Mouse (Mus musculus): ENCODE results near the gene Cacna2d4. TPM values are rescaled to one million over a fixed set of nuclear protein-coding genes. Genes with fewer than 3 reads are reported as not detected.

Cacna2d4 gene
- polyA plus RNA-seq, 1 experiment from 2014 or later: 0.05 TPM

- 76% methylated on average over 3 of the region's 3 CpGs for WGBS
- no peak for ATAC-seq (ENCODE audit: low FRiP score)
Observed at GRCm38 (mm10) chr6:119313096-119313495, 76.8 kb downstream of the Cacna2d4 start.

GRCm38 (mm10) chr6:119313588-119314375, 77.5 kb downstream of the Cacna2d4 start:
- 67% methylated on average over 14 of the region's 14 CpGs for WGBS
- Histone ChIP-seq H3K36me3 (ENCODE audit: control insufficient read depth, insufficient read depth, low read length) (no peaks in the 10 kb centered on the region), H3K27me3 (ENCODE audit: control insufficient read depth, insufficient read depth, low read length) (no peaks in the 10 kb centered on the region), H3K4me2 (no peak overlapping the region), H3K4me3 (ENCODE audit: low read depth, low read length) (no peak overlapping the region), H3K9ac (ENCODE audit: low read length) (no peak overlapping the region), H3K4me1 (ENCODE audit: control insufficient read depth, insufficient read depth, low read length) (no peaks in the 10 kb centered on the region), H3K27ac (ENCODE audit: low read depth, low read length) (no peak overlapping the region), H3K9me3 (ENCODE audit: control insufficient read depth, low read length) (no peaks in the 10 kb centered on the region)
- DNase-seq (ENCODE audit: low spot score, missing footprints): no peak
- 0 out of 2 replicates have a peak, but pooled peaks have one; percentile 44 for ATAC-seq (ENCODE audit: low FRiP score)

More at GRCm38 (mm10) chr6:119313096-119313495, 76.8 kb downstream of the Cacna2d4 start:
- no peak for DNase-seq (ENCODE audit: low spot score, missing footprints)
- no peaks in the 10 kb centered on the region for H3K4me1 ChIP-seq (ENCODE audit: control insufficient read depth, insufficient read depth, low read length)
- H3K9me3 ChIP-seq (ENCODE audit: control insufficient read depth, low read length): no peaks in the 10 kb centered on the region
- H3K36me3 ChIP-seq (ENCODE audit: control insufficient read depth, insufficient read depth, low read length): no peaks in the 10 kb centered on the region
- H3K27me3 ChIP-seq (ENCODE audit: control insufficient read depth, insufficient read depth, low read length): no peaks in the 10 kb centered on the region
- H3K4me3 ChIP-seq (ENCODE audit: low read depth, low read length): no peak overlapping the region
- no peak overlapping the region for H3K27ac ChIP-seq (ENCODE audit: low read depth, low read length)
- no peak overlapping the region for H3K4me2 ChIP-seq
- H3K9ac ChIP-seq (ENCODE audit: low read length): no peak overlapping the region

GRCm38 (mm10) chr6:119314751-119315476, 78.6 kb downstream of the Cacna2d4 start:
- no peaks in the 10 kb centered on the region for H3K4me1 ChIP-seq (ENCODE audit: control insufficient read depth, insufficient read depth, low read length)
- no peak overlapping the region for H3K4me2 ChIP-seq
- no peak overlapping the region for H3K27ac ChIP-seq (ENCODE audit: low read depth, low read length)
- H3K27me3 ChIP-seq (ENCODE audit: control insufficient read depth, insufficient read depth, low read length): no peaks in the 10 kb centered on the region
- ATAC-seq (ENCODE audit: low FRiP score) (no peak), DNase-seq (ENCODE audit: low spot score, missing footprints) (no peak)
- H3K9ac ChIP-seq (ENCODE audit: low read length): no peak overlapping the region
- no peaks in the 10 kb centered on the region for H3K36me3 ChIP-seq (ENCODE audit: control insufficient read depth, insufficient read depth, low read length)
- H3K4me3 ChIP-seq (ENCODE audit: low read depth, low read length): no peak overlapping the region
- H3K9me3 ChIP-seq (ENCODE audit: control insufficient read depth, low read length): no peaks in the 10 kb centered on the region; the same call in 1 of the 2 replicates
- WGBS: 69% methylated on average over 7 of the region's 7 CpGs

GRCm38 (mm10) chr6:119318732-119319131, 82.4 kb downstream of the Cacna2d4 start:
- ATAC-seq (ENCODE audit: low FRiP score) (no peak), DNase-seq (ENCODE audit: low spot score, missing footprints) (no peak)
- H3K36me3 ChIP-seq (ENCODE audit: control insufficient read depth, insufficient read depth, low read length): no peaks in the 10 kb centered on the region
- H3K9ac ChIP-seq (ENCODE audit: low read length): no peak overlapping the region
- 82% methylated on average over 9 of the region's 9 CpGs for WGBS
- no peak overlapping the region for H3K4me2 ChIP-seq
- H3K27me3 ChIP-seq (ENCODE audit: control insufficient read depth, insufficient read depth, low read length): no peaks in the 10 kb centered on the region
- H3K27ac ChIP-seq (ENCODE audit: low read depth, low read length): no peak overlapping the region
- no peaks in the 10 kb centered on the region for H3K4me1 ChIP-seq (ENCODE audit: control insufficient read depth, insufficient read depth, low read length)
- H3K9me3 ChIP-seq (ENCODE audit: control insufficient read depth, low read length): no peaks in the 10 kb centered on the region; the same call in 1 of the 2 replicates
- H3K4me3 ChIP-seq (ENCODE audit: low read depth, low read length): no peak overlapping the region

- H3K27ac ChIP-seq (ENCODE audit: low read depth, low read length): no peak overlapping the region
- H3K9me3 ChIP-seq (ENCODE audit: control insufficient read depth, low read length): no peaks in the 10 kb centered on the region; the same call in 1 of the 2 replicates
Observed at GRCm38 (mm10) chr6:119319358-119319757, 83.0 kb downstream of the Cacna2d4 start.

GRCm38 (mm10) chr6:119320481-119320880, 84.2 kb downstream of the Cacna2d4 start:
- 51% methylated on average over 16 of the region's 16 CpGs for WGBS
- H3K27ac ChIP-seq (ENCODE audit: low read depth, low read length): no peak overlapping the region
- no peak overlapping the region for H3K4me2 ChIP-seq
- DNase-seq (ENCODE audit: low spot score, missing footprints) (peak; percentile 81), ATAC-seq (ENCODE audit: low FRiP score) (no peak)
- H3K9me3 ChIP-seq (ENCODE audit: control insufficient read depth, low read length): no peaks in the 10 kb centered on the region; the same call in 1 of the 2 replicates
- H3K27me3 ChIP-seq (ENCODE audit: control insufficient read depth, insufficient read depth, low read length): no peaks in the 10 kb centered on the region
- H3K36me3 ChIP-seq (ENCODE audit: control insufficient read depth, insufficient read depth, low read length): no peaks in the 10 kb centered on the region
- H3K4me3 ChIP-seq (ENCODE audit: low read depth, low read length): no peak overlapping the region
- no peak overlapping the region for H3K9ac ChIP-seq (ENCODE audit: low read length)
- H3K4me1 ChIP-seq (ENCODE audit: control insufficient read depth, insufficient read depth, low read length): no peaks in the 10 kb centered on the region

More at GRCm38 (mm10) chr6:119319358-119319757, 83.0 kb downstream of the Cacna2d4 start:
- Histone ChIP-seq H3K4me3 (ENCODE audit: low read depth, low read length) (no peak overlapping the region), H3K36me3 (ENCODE audit: control insufficient read depth, insufficient read depth, low read length) (no peaks in the 10 kb centered on the region), H3K4me2 (no peak overlapping the region), H3K9ac (ENCODE audit: low read length) (no peak overlapping the region), H3K27me3 (ENCODE audit: control insufficient read depth, insufficient read depth, low read length) (no peaks in the 10 kb centered on the region), H3K4me1 (ENCODE audit: control insufficient read depth, insufficient read depth, low read length) (no peaks in the 10 kb centered on the region)
- DNase-seq (ENCODE audit: low spot score, missing footprints) (peak; percentile 81), ATAC-seq (ENCODE audit: low FRiP score) (no peak)
- 76% methylated on average over 2 of the region's 2 CpGs for WGBS

GRCm38 (mm10) chr6:119321752-119322151, 85.4 kb downstream of the Cacna2d4 start:
- ATAC-seq (ENCODE audit: low FRiP score) (no peak), DNase-seq (ENCODE audit: low spot score, missing footprints) (no peak)
- no peak overlapping the region for H3K9ac ChIP-seq (ENCODE audit: low read length)
- 81% methylated on average over 7 of the region's 7 CpGs for WGBS
- H3K27ac ChIP-seq (ENCODE audit: low read depth, low read length): no peak overlapping the region
- no peak overlapping the region for H3K4me2 ChIP-seq
- no peaks in the 10 kb centered on the region for H3K27me3 ChIP-seq (ENCODE audit: control insufficient read depth, insufficient read depth, low read length)
- H3K4me3 ChIP-seq (ENCODE audit: low read depth, low read length): no peak overlapping the region
- H3K4me1 ChIP-seq (ENCODE audit: control insufficient read depth, insufficient read depth, low read length): no peaks in the 10 kb centered on the region
- H3K36me3 ChIP-seq (ENCODE audit: control insufficient read depth, insufficient read depth, low read length): no peaks in the 10 kb centered on the region
- no peaks in the 10 kb centered on the region; the same call in 1 of the 2 replicates for H3K9me3 ChIP-seq (ENCODE audit: control insufficient read depth, low read length)

- WGBS: 45% methylated on average over 10 of the region's 10 CpGs
- Histone ChIP-seq H3K4me1 (ENCODE audit: control insufficient read depth, insufficient read depth, low read length) (peaks cover 6% of the 10 kb centered on the region), H3K4me2 (no peak overlapping the region), H3K36me3 (ENCODE audit: control insufficient read depth, insufficient read depth, low read length) (no peaks in the 10 kb centered on the region), H3K9ac (ENCODE audit: low read length) (no peak overlapping the region), H3K27ac (ENCODE audit: low read depth, low read length) (no peak overlapping the region), H3K4me3 (ENCODE audit: low read depth, low read length) (no peak overlapping the region), H3K9me3 (ENCODE audit: control insufficient read depth, low read length) (no peaks in the 10 kb centered on the region), H3K27me3 (ENCODE audit: control insufficient read depth, insufficient read depth, low read length) (peaks cover 13% of the 10 kb centered on the region)
- DNase-seq (ENCODE audit: low spot score, missing footprints) (no peak), ATAC-seq (ENCODE audit: low FRiP score) (no peak)
Observed at GRCm38 (mm10) chr6:119324776-119325175, 88.5 kb downstream of the Cacna2d4 start.

GRCm38 (mm10) chr6:119325978-119326377, 89.7 kb downstream of the Cacna2d4 start:
- Histone ChIP-seq H3K27me3 (ENCODE audit: control insufficient read depth, insufficient read depth, low read length) (peaks cover 25% of the 10 kb centered on the region), H3K9ac (ENCODE audit: low read length) (no peak overlapping the region), H3K4me2 (no peak overlapping the region), H3K36me3 (ENCODE audit: control insufficient read depth, insufficient read depth, low read length) (no peaks in the 10 kb centered on the region), H3K9me3 (ENCODE audit: control insufficient read depth, low read length) (no peaks in the 10 kb centered on the region), H3K4me1 (ENCODE audit: control insufficient read depth, insufficient read depth, low read length) (peaks cover 11% of the 10 kb centered on the region), H3K4me3 (ENCODE audit: low read depth, low read length) (no peak overlapping the region), H3K27ac (ENCODE audit: low read depth, low read length) (no peak overlapping the region)
- 76% methylated on average over 6 of the region's 6 CpGs for WGBS
- DNase-seq (ENCODE audit: low spot score, missing footprints): no peak
- ATAC-seq (ENCODE audit: low FRiP score): no peak

Data from midbrain, embryonic 11.5 days (tissue).